Mouse (Mus musculus): ENCODE data around the gene Tanc2. TPM values are rescaled to one million over a fixed set of nuclear protein-coding genes. Genes with fewer than 3 reads are reported as not detected.

Tanc2 gene
- polyA plus RNA-seq, 1 experiment from 2014 or later = 4.4 TPM

DNA sequence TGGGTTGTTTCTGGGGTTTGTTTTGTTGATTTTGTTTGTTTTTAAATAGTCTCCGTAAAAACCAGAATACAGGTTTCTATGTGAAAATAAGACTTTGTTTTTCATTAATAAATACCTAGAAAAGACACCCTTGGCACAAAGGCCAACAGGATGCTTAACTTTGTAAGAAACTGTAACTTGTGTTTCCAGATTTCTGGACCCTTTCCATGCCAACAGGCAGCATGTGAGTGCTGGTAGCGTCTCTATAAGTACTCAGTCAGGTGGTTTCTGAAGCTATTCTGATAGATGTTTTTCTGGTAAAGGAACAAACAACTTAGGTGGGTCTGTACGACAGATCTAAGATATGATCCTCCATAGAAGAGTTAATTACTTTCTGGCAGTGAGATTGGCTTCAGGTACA is 26.2 kb upstream of the Tanc2 start:
- H3K36me3 ChIP-seq = no peaks in the 10 kb centered on the region
- peaks cover 15% of the 10 kb centered on the region for H3K4me1 ChIP-seq
- ATAC-seq = no peak
- no peaks in the 10 kb centered on the region for H3K9me3 ChIP-seq (replicated peaks)
- H3K4me3 ChIP-seq = no peak overlapping the region
- 71% methylated on average over 3 of the region's 3 CpGs for WGBS (ENCODE audit: insufficient replicate concordance)
- H3K4me2 ChIP-seq = no peak overlapping the region
- H3K27me3 ChIP-seq (replicated peaks) = 0 out of 2 replicates have a peak, but pooled peaks cover 4% of the 10 kb centered on the region
- H3K9ac ChIP-seq = no peak overlapping the region
- no peak overlapping the region for H3K27ac ChIP-seq

DNA sequence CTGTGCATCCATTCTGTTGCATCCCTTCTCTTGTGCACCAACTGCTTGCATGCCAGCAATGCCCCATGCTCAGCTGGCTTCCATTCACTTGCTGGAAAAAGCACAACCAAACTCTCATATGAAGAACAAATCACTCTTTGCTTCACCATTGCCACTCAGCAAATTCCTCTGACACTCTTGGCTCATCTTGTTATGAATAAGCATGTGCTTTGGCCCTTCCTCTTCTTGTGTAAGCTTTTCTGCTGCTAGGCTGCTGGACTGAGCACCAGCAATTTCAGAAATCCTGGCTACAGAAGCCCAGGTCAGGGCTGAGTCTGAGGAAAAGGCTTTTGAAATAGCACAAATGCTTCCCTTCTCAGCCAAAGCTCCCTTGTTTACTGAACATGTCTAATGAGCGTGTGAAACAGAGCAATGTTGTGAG is 22.6 kb upstream of the Tanc2 start:
- Histone ChIP-seq H3K4me1 (0 out of 2 replicates have a peak, but pooled peaks cover 3% of the 10 kb centered on the region), H3K9ac (no peak overlapping the region), H3K4me3 (no peak overlapping the region), H3K27me3 (replicated peaks) (0 out of 2 replicates have a peak, but pooled peaks cover 8% of the 10 kb centered on the region), H3K9me3 (replicated peaks) (no peaks in the 10 kb centered on the region), H3K36me3 (no peaks in the 10 kb centered on the region), H3K4me2 (no peak overlapping the region), H3K27ac (no peak overlapping the region)
- 63% methylated on average over 1 of the region's 1 CpGs for WGBS (ENCODE audit: insufficient replicate concordance)
- no peak for ATAC-seq

GRCm38 (mm10) chr11:105571996-105572395 is 17.8 kb upstream of the Tanc2 start:
- ATAC-seq = no peak
- H3K4me2 ChIP-seq = no peak overlapping the region
- H3K4me3 ChIP-seq = no peak overlapping the region
- 69% methylated on average over 8 of the region's 8 CpGs for WGBS (ENCODE audit: insufficient replicate concordance)
- H3K36me3 ChIP-seq = no peaks in the 10 kb centered on the region
- 0 out of 2 replicates have a peak, but pooled peaks cover 7% of the 10 kb centered on the region for H3K27me3 ChIP-seq (replicated peaks)
- H3K27ac ChIP-seq = no peak overlapping the region
- H3K4me1 ChIP-seq = 0 out of 2 replicates have a peak, but pooled peaks cover 3% of the 10 kb centered on the region
- H3K9me3 ChIP-seq (replicated peaks) = no peaks in the 10 kb centered on the region
- H3K9ac ChIP-seq = no peak overlapping the region

DNA sequence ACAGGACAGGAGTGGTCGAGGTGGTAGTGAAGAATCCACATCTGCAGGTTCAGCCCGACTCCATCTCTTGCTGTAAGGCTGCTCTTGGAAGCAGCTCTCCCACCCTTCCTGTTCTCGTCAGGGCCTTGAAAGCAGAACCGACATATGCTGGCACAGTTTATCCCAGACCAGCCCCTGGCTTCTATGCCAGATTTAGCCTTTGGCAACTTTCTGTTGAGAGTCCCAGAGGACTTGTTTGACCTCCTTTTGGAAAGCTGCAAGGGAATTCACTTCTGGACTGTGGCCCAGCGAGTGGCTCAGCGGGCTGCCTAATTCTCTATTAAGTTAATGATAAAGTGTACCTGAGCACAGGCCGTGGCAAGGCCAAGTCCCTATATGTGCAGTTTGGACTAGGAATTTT is 15.5 kb upstream of the Tanc2 start:
- ATAC-seq = no peak

GRCm38 (mm10) chr11:105577211-105577610 is 12.6 kb upstream of the Tanc2 start:
- Histone ChIP-seq H3K27me3 (replicated peaks) (no peaks in the 10 kb centered on the region), H3K4me1 (no peaks in the 10 kb centered on the region), H3K9me3 (replicated peaks) (0 out of 2 replicates have a peak, but pooled peaks cover 3% of the 10 kb centered on the region), H3K4me2 (no peak overlapping the region), H3K9ac (no peak overlapping the region), H3K36me3 (no peaks in the 10 kb centered on the region), H3K4me3 (no peak overlapping the region), H3K27ac (no peak overlapping the region)
- no peak for ATAC-seq

More for the DNA sequence above, 15.5 kb upstream of the Tanc2 start:
- H3K4me2 ChIP-seq = no peak overlapping the region
- H3K9ac ChIP-seq = no peak overlapping the region
- H3K9me3 ChIP-seq (replicated peaks) = no peaks in the 10 kb centered on the region
- no peaks in the 10 kb centered on the region for H3K36me3 ChIP-seq
- 0 out of 2 replicates have a peak, but pooled peaks cover 4% of the 10 kb centered on the region for H3K27me3 ChIP-seq (replicated peaks)
- H3K27ac ChIP-seq = no peak overlapping the region
- H3K4me1 ChIP-seq = no peaks in the 10 kb centered on the region
- 62% methylated on average over 7 of the region's 7 CpGs for WGBS (ENCODE audit: insufficient replicate concordance)
- H3K4me3 ChIP-seq = no peak overlapping the region

- no peaks in the 10 kb centered on the region for H3K4me1 ChIP-seq
- H3K27ac ChIP-seq = no peak overlapping the region
- whole genome bisulfite sequencing (ENCODE audit: insufficient replicate concordance) = 62% methylated on average over 3 of the region's 3 CpGs
- no peaks in the 10 kb centered on the region for H3K36me3 ChIP-seq
- ATAC-seq = no peak
- no peak overlapping the region for H3K4me2 ChIP-seq
- no peak overlapping the region for H3K9ac ChIP-seq
- 0 out of 2 replicates have a peak, but pooled peaks cover 3% of the 10 kb centered on the region for H3K9me3 ChIP-seq (replicated peaks)
- H3K27me3 ChIP-seq (replicated peaks) = no peaks in the 10 kb centered on the region
- H3K4me3 ChIP-seq = no peak overlapping the region
Observed at GRCm38 (mm10) chr11:105582020-105582419, 7.8 kb upstream of the Tanc2 start.

- Histone ChIP-seq H3K9ac (peak overlapping the region; percentile 94), H3K27ac (peak overlapping the region; percentile 81), H3K4me3 (peak overlapping the region; percentile 87), H3K4me2 (peak overlapping the region; percentile 100), H3K9me3 (replicated peaks) (no peaks in the 10 kb centered on the region), H3K4me1 (peaks cover 31% of the 10 kb centered on the region), H3K27me3 (replicated peaks) (no peaks in the 10 kb centered on the region), H3K36me3 (no peaks in the 10 kb centered on the region)
- peak; percentile 92 for ATAC-seq
- WGBS (ENCODE audit: insufficient replicate concordance) = under 1% methylated on average over 68 of the region's 70 CpGs
Observed at GRCm38 (mm10) chr11:105589231-105589876, 432 bp upstream of the Tanc2 start.

DNA sequence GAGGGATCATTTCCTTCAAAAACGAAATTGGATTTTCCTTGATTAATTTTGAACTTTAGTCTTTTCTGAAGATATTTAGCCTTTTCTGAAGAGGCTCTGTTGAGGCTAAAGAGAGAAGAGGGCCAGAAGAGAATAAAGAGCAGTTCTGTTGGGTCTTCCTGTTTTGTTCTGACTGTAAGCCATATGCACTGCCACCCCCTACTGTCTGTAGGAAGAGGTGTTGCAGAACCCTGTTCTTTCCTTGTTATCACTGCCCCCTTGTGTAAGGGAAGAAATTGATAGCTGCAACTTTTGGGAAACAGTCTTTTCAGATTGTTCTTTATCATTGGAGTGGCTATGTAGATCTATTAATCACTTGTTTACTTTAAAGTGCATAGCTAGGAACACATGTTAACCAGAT is 2.1 kb downstream of the Tanc2 start:
- Histone ChIP-seq H3K27ac (no peak overlapping the region), H3K9me3 (replicated peaks) (no peaks in the 10 kb centered on the region), H3K4me2 (no peak overlapping the region), H3K36me3 (no peaks in the 10 kb centered on the region), H3K4me3 (no peak overlapping the region), H3K9ac (no peak overlapping the region), H3K4me1 (peaks cover 31% of the 10 kb centered on the region), H3K27me3 (replicated peaks) (no peaks in the 10 kb centered on the region)
- WGBS (ENCODE audit: insufficient replicate concordance) = 27% methylated on average over 1 of the region's 1 CpGs
- no peak for ATAC-seq

GRCm38 (mm10) chr11:105602177-105602576 is 12.4 kb downstream of the Tanc2 start:
- Histone ChIP-seq H3K9ac (no peak overlapping the region), H3K36me3 (no peaks in the 10 kb centered on the region), H3K27ac (no peak overlapping the region), H3K4me2 (no peak overlapping the region), H3K4me3 (no peak overlapping the region), H3K4me1 (no peaks in the 10 kb centered on the region), H3K9me3 (replicated peaks) (no peaks in the 10 kb centered on the region), H3K27me3 (replicated peaks) (no peaks in the 10 kb centered on the region)
- ATAC-seq = no peak

- Histone ChIP-seq H3K4me3 (no peak overlapping the region), H3K27me3 (replicated peaks) (no peaks in the 10 kb centered on the region), H3K4me1 (peaks cover 1% of the 10 kb centered on the region; the same call in 1 of the 2 replicates), H3K9ac (no peak overlapping the region), H3K9me3 (replicated peaks) (no peaks in the 10 kb centered on the region), H3K36me3 (no peaks in the 10 kb centered on the region), H3K27ac (no peak overlapping the region), H3K4me2 (no peak overlapping the region)
- WGBS (ENCODE audit: insufficient replicate concordance) = 85% methylated on average over 1 of the region's 1 CpGs
- no peak for ATAC-seq
Observed at GRCm38 (mm10) chr11:105626201-105626600, 36.4 kb downstream of the Tanc2 start.

GRCm38 (mm10) chr11:105643995-105644394 is 54.2 kb downstream of the Tanc2 start:
- Histone ChIP-seq H3K36me3 (no peaks in the 10 kb centered on the region), H3K9me3 (replicated peaks) (no peaks in the 10 kb centered on the region), H3K9ac (no peak overlapping the region), H3K4me2 (no peak overlapping the region), H3K27me3 (replicated peaks) (no peaks in the 10 kb centered on the region), H3K27ac (no peak overlapping the region), H3K4me1 (no peaks in the 10 kb centered on the region), H3K4me3 (no peak overlapping the region)
- no peak for ATAC-seq

DNA sequence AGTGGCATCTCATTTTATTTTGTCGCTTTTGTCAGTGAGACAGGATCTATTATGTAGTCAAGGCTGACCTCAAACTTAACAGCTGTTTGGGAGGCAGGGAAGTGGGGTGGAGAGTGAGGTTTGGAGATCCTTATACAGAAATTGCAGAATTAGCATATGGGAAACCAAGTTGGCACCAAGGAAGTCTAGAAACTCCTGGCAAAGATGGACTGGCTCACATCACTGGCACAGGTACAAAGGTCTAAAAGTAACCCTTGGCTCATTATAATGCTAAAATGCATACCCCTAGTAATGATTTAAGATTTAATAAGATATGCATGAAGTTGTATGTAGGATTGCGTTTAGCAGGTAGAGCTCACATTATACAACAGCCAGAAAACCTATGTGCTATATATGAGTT is 58.2 kb downstream of the Tanc2 start:
- no peak for ATAC-seq
- Histone ChIP-seq H3K4me2 (no peak overlapping the region), H3K36me3 (no peaks in the 10 kb centered on the region), H3K9ac (no peak overlapping the region), H3K4me3 (no peak overlapping the region), H3K4me1 (no peaks in the 10 kb centered on the region), H3K27me3 (replicated peaks) (no peaks in the 10 kb centered on the region), H3K27ac (no peak overlapping the region), H3K9me3 (replicated peaks) (no peaks in the 10 kb centered on the region)
- 72% methylated on average over 2 of the region's 2 CpGs for WGBS (ENCODE audit: insufficient replicate concordance)

- H3K4me1 ChIP-seq = no peaks in the 10 kb centered on the region
- no peak overlapping the region for H3K27ac ChIP-seq
- H3K36me3 ChIP-seq = no peaks in the 10 kb centered on the region
- H3K9me3 ChIP-seq (replicated peaks) = no peaks in the 10 kb centered on the region
- 66% methylated on average over 2 of the region's 2 CpGs for WGBS (ENCODE audit: insufficient replicate concordance)
- no peak for ATAC-seq
- H3K9ac ChIP-seq = no peak overlapping the region
- H3K4me3 ChIP-seq = no peak overlapping the region
- H3K4me2 ChIP-seq = no peak overlapping the region
- no peaks in the 10 kb centered on the region for H3K27me3 ChIP-seq (replicated peaks)
Observed at GRCm38 (mm10) chr11:105654616-105655015, 64.8 kb downstream of the Tanc2 start.

Data from liver, embryonic 12.5 days (tissue).